Mouse (Mus musculus): ENCODE data around the gene Cc2d1b.

GRCm38 (mm10) chr4:108631616-108632015, 11.9 kb downstream of the Cc2d1b start:
- TF ChIP-seq CTCF (IDR thresholded peaks at IDR 0.05; ENCODE audit: extremely low read depth, insufficient read depth, low read length) (no peak), POLR2A (IDR thresholded peaks at IDR 0.05; ENCODE audit: extremely low read depth, insufficient read depth, low read length) (no peak)
